Mouse (Mus musculus): ENCODE measurements around the gene Zap70.
"Not testable (repeated sequence)": the region's sequence is repeated elsewhere in the genome, so short reads cannot be mapped to it uniquely, and the experiment has no call there.

Gene Zap70

DNA sequence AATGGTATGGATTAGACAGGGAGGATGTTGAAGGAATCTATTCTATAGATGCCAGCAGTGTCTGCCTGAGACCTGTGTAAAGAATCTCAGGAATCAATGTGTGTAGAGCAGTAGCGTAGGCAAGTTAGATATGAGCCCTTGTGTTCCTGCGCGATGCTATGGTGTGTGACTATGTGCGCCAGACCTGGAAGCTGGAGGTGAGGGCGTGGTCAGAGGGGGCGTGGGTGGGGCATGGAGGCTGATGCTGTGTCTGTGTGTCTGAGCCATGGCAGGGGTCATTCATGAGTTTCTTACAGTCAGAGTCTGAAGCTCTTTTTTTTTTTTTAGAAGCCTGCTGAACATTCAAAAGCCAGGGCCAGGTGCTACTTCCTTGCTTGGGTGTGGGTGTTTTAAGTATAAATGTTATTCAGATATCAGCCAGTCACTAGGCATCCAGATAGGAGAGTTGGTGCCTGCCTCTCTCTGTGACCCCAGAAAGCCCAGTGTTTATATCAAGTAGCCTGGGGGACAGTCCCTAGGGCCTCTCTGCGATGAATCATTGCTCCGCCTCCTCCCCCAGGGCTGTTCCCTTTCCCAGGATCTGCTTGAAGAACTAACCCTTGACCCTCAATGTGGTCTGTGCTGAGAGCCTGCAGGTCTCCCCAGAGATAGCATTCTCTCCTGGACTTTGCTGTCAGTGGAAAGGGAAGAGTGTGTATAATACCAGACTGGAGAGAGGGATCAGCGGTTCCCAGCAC, 10.8 kb downstream of the Zap70 start:
- DNase-seq (ENCODE audit: low read depth, low spot score), result no peak

GRCm38 (mm10) chr1:36780793-36781192, 19.2 kb downstream of the Zap70 start:
- no peak for DNase-seq (ENCODE audit: low read depth, low spot score)

- no peak for DNase-seq (ENCODE audit: low read depth, low spot score)
Measured at GRCm38 (mm10) chr1:36782476-36782875, 20.9 kb downstream of the Zap70 start.

DNA sequence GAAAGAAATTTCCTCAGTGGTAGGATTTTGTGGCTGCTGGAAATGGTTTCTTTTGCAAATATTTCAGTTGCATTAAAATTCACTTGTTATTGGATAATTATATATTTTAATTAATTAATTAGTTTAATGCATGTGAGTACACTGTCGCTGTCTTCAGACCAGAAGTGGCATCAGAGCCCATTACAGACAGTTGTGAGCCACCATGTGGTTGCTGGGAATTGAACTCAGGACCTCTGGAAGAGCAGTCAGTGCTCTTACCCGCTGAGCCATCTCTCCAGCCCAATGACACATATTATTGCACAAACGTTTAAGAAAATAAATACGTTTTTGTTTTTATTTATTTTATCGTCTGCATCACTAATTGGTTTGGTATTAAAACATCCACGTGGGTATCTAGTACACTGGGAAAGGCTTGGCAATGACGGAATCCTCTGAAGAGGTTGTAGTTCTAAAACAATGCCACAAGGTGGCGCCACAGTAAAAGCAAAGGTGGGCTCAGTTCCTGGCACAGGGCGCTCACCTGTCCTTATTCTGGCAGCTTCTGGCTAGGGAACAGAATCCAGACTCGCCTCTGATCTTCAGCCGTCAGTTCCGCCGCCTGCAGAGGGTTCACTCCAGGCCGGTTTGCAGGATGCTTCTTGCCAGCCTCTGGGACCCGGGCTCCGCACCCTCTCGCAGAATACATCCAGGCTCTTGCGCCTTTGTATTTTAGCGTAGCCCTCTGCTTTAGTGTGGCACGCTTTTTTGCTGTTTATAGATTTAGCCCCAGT, 23.0 kb downstream of the Zap70 start:
- DNase-seq (ENCODE audit: low read depth, low spot score), result peak; percentile 72

GRCm38 (mm10) chr1:36785238-36785641, 23.6 kb downstream of the Zap70 start:
- DNase-seq (ENCODE audit: low read depth, low spot score), result no peak

GRCm38 (mm10) chr1:36786377-36786776, 24.8 kb downstream of the Zap70 start:
- DNase-seq (ENCODE audit: low read depth, low spot score), result no peak

DNA sequence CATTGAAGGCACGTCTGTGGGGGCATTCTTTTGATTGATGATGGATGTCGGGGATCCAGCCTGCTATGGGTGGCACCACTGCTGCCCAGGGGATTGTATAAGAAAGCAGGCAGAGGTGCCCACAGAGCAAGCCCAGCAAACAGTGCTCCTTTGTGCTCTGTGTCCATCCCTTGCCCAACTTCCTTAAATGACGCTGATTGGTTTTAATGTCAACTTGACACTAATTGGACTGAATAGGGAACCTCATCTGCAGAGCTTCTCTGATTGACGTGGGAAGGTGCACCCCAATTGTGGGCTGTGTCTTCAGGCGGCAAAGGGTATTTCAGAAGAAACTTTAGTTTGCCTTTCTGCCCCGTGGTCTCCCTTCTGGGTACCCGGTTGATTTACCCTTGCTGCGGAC, 27.8 kb downstream of the Zap70 start:
- no peak for DNase-seq (ENCODE audit: low read depth, low spot score)

DNA sequence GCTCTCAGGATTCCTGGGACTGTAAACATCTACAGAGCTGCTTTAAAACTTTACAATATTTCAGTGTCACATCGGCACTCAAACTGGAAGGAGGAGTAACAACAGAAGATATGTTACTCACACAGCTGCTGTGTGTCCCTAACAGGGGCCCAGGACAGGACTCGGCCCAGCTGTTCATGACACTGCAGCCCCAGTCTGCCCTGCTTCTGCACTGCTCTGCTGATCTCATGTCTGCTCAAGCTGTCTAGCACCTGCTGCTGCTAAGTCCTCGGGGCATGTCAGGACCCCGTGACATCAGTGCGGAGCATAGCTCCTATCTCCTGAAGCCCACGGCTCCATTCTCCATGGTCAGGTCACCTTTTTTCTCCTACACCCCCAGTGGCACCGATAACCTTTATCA, 35.1 kb downstream of the Zap70 start:
- DNase-seq (ENCODE audit: low read depth, low spot score), result no peak

DNA sequence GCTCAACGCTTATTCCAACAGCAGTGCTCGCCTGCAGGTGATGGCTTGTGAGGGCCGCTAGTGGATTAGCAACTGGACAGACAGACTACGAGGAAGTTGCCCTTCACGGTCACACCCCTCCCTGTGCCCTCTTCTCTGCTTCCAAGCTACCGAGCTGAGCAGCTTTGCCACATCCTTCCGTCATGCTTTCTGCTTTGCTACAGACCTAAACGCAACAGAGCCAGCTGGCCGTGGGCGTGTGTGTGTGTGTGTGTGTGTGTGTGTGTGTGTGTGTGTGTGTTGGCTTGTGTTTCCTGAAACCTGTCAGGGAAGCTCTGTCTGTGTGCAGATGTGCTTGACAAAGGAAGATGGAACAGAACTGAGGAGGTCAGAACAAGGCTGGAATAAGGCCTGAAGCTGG, 35.9 kb downstream of the Zap70 start:
- DNase-seq (ENCODE audit: low read depth, low spot score), result peak; percentile 77

DNA sequence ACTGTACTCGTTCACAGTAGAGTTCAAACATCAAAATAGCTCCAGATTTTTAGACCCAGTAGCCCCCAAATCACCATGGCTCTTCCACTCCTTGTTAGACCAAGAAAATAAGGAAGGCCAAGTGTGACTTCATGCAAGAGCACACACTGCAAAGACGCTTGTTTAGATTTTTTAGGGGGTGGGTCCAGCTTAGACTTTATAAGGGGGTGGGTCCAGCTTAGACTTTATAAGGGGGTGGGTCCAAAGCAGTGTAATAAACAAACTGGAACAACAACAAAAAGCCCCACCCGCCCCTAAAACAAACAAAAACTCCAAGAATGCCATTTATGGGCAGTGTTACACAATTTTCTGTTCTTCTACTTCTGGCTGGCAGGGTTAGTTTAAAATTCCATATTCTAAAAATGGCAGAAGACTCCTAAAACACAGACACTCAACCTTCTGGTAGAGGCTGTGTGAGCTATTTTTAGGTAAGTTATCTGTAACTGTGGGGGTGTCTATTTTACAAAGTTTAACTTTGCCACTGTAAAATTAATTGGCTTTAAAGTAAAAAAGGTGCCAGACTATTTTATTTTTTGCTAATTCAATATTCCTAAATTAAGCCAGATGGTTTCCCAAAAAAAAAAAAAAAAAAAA, 38.9 kb downstream of the Zap70 start:
- peak; percentile 69 for DNase-seq (ENCODE audit: low read depth, low spot score)

DNA sequence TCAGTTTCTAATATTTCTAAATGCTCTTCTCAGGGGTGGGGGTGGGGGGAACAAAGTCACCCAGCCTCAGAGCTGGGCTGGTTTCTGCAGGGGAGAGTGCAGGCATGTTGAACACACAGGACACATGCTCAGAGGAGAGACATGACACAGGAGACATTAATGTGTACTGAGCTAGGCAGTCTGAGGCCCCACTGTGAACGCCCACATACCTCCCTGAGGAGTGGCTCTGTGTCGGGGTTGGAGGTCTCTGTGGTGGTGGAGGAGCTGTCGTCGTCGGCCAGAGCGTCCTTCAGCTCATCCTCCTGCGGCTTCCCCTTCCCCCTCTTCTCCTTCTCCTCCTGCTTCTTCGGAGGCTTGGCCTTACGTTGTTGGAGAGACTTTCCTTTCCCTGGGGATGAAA, 42.7 kb downstream of the Zap70 start:
- DNase-seq (ENCODE audit: low read depth, low spot score), result no peak

GRCm38 (mm10) chr1:36804833-36805232, 43.2 kb downstream of the Zap70 start:
- no peak for DNase-seq (ENCODE audit: low read depth, low spot score)

- no peak for DNase-seq (ENCODE audit: low read depth, low spot score)
Measured at GRCm38 (mm10) chr1:36806181-36806905, 44.7 kb downstream of the Zap70 start.

DNA sequence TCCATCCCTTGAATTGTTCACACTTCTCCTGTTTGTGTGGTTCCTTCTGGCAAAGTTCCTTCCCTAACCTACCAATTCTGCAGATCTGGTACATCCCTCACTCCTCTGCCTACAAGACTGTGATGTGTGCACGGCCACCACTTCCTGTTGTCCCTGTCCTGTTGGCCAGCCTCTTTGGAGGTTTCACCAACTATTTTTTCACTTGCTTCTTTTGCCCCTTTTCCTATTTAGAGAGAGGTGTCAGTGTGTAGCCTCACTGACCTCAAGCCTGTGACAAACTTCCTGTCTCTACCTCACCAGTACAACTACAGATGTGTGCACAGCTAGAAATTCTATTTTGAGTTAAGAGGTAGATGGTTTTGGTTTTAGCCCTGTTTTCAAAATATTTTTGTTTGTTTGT, 45.5 kb downstream of the Zap70 start:
- no peak for DNase-seq (ENCODE audit: low read depth, low spot score)

GRCm38 (mm10) chr1:36807782-36808565, 46.4 kb downstream of the Zap70 start:
- DNase-seq (ENCODE audit: low read depth, low spot score), result no peak

DNA sequence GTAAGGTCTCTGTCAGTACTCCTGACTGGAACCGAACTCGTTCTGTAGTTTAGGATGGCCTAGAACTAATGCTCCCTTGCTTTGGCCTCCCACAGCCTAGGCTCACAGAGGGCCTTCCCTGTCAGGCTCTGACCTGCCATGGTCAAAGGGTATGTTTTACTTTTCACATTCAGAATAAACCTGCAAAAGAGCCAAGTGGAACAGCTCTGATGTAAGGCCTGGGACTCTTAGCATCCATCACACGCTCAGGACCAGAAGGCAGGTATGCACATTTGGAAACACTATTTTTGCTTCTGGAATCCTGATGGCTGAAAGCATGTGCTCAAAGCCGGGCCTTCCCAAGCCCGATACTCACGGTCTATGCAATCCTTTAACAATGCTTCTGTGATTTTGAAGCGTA, 50.2 kb downstream of the Zap70 start:
- no peak for DNase-seq (ENCODE audit: low read depth, low spot score)

GRCm38 (mm10) chr1:36813415-36813814, 51.8 kb downstream of the Zap70 start:
- DNase-seq (ENCODE audit: low read depth, low spot score), result peak; percentile 89

DNA sequence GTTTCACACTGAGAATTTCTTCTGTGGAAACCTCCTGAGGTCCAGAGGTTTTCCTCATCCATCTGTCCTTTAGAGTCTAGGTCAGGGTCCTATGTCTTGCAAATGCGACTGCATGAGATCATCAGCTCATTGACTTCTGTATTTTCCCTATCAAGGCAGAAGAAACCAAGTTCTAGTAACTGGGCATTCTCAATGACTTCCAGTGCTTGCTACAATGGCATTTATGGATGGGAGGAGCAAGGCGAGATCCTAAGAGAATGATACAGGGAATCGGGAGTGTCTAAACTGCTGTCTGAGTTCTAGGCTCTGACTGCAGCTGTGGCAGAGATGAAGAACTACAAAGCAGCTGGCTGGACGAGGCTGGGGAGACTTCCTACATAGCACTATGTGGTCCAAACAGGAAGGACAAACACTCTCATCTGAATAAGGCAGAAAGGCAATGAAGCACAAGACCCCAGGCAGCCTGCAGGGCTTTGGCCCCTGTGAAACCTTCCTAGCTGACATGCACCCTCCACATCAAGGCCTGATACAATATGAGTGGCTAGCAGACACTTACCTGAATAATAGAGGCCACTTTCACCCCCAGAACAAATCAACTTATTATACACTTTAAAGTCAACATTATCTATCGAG, 52.8 kb downstream of the Zap70 start:
- DNase-seq (ENCODE audit: low read depth, low spot score), result no peak

DNA sequence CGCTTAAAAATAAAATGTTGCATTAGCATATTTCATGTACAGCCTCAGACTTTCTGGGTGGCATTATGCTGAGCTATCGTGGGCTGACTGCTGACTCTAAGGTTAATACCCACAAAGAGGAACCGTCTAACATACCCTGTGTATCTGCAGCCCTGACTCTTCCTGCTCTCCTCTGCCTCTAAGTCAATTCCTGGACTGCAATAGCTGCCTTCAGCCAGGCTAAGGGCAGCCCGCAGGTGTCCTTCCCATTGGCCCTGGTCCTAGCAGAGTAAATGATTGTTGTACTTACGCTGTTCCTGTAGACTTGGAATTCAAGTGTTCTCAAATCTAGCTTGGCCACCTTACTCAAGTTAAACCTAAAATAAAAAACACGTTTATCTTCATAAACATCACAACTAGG, 53.6 kb downstream of the Zap70 start:
- no peak for DNase-seq (ENCODE audit: low read depth, low spot score)

- DNase-seq (ENCODE audit: low read depth, low spot score), result not testable (repeated sequence)
Measured at GRCm38 (mm10) chr1:36821918-36822317, 60.3 kb downstream of the Zap70 start.

GRCm38 (mm10) chr1:36824356-36824755, 62.8 kb downstream of the Zap70 start:
- no peak for DNase-seq (ENCODE audit: low read depth, low spot score)

Measured in telencephalon, adult 2 months (tissue).